Mouse (Mus musculus) retina, postnatal 1 day (tissue): Measurements from ENCODE around the gene Polr2b.

Source experiments
- DNase-seq: peaks from one replicate; pipeline ENCODE4 v3.0.0-alpha.2; 2012

Polr2b gene

GRCm38 (mm10) chr5:77299486-77299885, 10.5 kb upstream of the Polr2b start:
- DNase-seq = no peak

- DNase-seq = no peak
Observed at GRCm38 (mm10) chr5:77301296-77301903, 8.5 kb upstream of the Polr2b start.

DNA sequence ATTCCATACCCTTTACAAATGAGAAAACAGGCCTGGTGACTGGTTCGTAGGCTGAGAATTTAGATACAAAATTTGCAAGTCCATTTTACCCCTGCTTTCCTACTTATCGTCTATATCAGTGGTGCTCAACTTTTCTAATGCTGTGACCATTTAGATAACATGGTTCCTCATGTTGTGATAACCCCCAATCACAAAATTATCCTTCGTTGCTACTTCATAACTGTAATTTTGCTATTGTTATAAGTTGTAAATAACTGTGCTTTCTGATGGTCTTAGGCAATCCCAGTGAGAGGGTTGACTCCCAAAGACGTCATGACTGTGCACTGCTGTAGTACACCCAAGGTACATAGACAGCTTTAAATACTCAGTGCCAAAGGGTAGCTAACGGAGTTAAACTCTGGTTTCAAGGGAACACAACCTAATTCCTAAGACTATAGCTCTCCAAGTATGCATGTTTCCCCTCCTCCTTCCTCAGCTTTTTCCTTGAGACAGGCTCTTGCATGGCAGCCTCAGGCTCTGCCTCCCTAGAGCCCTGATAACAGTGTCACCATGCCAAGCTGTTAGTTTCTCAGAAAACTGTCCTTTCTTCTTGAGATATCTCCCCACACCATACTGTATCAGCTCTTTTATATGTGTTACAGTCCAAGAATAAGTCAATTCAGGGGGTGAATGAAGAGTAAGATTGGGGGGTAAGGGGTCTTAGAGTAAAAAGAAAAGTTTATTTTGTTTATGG, 2.0 kb upstream of the Polr2b start:
- DNase-seq = no peak

GRCm38 (mm10) chr5:77309051-77309906, 668 bp upstream of the Polr2b start:
- DNase-seq = no peak

DNA sequence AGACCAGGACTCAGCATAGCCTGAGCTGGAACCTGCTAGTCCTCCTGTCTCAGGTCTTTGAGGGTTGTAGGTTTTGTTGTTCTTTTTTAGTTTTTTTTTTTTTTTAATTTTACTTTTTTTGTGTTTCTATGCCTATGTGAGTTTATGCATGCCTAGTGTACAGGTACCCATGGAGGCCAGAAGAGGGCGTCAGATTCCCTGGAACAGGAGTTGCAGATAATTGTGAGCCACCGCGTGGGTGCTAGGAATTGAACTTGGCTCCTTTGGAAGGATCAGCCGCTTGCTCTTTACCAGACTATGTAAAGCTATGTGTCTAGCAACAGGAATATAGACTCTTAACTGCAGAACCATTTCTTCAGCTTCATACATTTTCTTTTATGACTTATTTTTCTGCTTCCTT, 4.3 kb downstream of the Polr2b start:
- DNase-seq = no peak

- no peak for DNase-seq
Observed at GRCm38 (mm10) chr5:77314986-77315385, 5.0 kb downstream of the Polr2b start.

DNA sequence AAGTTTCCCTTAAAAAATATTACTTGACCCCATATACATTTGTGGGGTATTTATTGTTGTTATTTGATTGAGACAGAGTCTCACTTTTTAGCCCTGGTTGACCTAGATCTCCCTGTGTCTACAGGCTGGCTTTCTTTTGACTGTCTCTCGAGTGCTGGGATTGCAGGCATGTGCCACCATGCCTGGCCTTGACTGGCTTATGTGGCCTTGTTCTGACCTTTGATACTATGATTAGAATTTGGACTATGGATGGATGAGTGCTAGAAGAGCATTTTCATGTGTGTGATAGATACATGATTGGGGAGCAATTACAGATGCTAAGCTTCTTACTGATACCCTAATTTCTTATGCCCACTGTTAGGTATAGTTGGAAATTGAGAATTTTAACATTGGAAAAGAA, 15.0 kb downstream of the Polr2b start:
- no peak for DNase-seq

DNA sequence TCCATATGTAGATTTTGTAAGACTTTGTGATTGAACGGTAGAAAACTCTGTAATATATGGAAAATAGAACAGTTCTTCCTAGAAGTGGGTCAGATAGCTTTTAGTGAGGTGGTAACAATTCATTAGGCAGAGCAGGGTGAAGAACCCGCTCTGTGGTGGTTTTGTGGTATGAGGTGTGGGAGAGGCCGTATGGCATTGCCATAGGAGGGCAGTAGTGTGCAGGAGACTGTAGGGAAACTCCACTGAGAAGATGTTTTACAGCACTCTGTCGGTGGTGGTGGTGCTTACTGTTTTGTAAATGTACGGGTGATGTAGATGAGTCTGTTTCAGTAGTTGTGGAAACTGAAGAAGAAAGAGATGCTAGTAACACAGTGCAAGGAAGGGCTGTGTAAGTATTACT, 20.2 kb downstream of the Polr2b start:
- DNase-seq = no peak

DNA sequence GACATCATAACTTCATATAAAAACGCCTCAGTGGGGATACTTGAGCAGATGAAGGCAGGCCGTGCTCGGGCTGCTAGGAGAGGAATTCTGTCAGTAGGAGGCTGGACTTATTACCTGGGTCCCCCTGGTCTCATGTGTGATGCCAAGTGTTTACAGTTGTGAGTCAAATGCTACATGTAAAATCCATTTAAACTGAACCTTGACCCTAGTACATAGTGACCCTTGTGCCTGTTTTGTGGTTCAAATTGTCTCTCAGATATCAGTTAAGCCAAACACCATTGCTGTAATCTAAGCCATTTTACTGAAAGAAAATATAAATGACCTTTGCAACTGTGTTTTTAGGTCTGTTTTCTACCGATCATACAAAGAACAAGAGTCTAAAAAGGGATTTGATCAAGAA, 30.1 kb downstream of the Polr2b start:
- DNase-seq = no peak

GRCm38 (mm10) chr5:77348901-77349300, 39.0 kb downstream of the Polr2b start:
- DNase-seq = no peak

DNA sequence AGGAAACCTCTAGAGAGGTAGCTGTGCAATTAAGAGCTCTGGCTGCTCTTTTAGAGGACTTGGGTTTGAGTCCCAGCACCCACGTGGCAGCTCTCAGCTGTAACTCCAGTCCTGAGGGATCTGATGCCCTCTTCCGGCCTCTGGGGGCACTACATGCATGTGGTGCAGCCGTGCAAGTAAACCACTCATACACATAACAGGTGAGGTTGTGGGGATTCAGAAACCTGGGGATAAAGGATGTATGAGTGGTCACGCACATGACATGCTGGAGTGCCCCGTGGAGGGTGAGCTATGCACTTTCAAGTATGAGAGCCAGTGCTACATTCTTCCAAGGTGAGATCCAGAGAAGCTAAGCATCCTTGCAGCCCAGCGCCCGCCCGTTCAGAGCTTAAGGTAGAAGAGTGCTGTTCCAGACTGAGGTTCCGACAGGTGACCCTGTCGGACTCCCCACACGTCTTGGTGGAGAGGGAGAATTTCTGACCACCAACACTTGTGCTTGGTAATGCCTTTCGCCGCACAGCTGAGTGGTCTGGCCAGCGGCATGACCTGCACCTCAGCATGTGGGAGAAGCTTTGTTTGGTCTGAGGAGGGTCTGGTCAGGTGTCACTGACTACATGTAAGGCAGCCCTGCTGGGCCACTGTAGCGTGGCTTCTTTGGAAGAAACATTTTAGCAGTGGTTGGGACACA, 40.2 kb downstream of the Polr2b start:
- no peak for DNase-seq

GRCm38 (mm10) chr5:77351691-77352090, 41.7 kb downstream of the Polr2b start:
- no peak for DNase-seq

DNA sequence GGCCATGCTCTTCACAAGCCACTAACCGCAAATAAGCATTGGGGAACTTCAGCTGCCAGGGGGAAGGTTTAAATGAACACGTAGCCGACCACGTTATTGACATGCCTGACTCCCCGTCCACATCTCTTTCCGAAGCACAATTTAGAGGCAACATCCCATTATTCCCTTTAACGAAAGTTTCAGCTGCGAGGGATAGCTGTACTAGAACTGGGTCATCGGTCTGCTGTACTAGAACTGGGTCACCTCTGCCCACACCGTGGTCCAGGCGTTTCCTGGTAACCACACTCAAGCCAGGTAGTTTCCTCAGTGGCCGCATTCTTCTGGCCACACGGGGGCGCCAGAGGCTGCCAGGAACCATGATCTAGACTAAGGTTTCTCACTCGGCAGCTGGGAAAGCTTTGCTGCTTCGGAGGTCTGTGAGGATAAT, 44.4 kb downstream of the Polr2b start:
- DNase-seq = peak; percentile 91

GRCm38 (mm10) chr5:77355307-77356265, 45.6 kb downstream of the Polr2b start:
- peak; percentile 16 for DNase-seq

DNA sequence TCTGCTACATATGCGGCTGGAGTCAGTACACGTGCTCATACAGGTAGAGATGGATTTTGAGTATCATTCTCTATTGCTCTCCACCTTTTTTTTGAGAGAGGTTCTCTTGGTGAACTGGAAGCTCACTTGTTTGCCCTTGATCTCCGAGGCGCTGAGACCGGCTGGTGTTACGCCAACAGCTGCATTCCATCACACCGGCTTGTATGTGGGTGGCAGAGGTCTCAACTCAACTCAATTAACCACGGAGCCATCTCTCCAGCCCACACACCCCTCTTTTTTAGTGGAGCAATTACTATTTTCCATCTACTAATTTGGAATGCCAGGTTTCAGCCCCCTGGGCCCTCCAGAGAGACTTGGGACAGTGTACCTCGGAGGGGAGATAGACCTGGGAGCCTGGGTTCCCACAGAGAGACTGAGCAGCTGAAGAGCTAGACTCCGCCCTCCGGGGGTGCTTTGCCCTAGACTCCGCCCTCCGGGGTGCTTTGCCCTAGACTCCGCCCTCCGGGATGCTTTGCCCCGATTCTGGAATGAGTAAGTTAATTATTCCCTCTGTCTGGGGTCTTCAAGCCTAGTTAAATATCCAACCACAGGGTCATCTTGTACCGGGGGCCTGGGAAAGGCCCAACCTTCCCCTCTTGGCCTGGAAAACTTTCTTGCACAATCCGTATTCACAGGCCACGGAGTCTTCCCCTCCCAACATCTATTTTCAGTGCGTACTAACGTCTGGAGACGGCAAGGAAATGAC, 47.6 kb downstream of the Polr2b start:
- DNase-seq = peak; percentile 78

GRCm38 (mm10) chr5:77358347-77358746, 48.4 kb downstream of the Polr2b start:
- DNase-seq = peak; percentile 61

DNA sequence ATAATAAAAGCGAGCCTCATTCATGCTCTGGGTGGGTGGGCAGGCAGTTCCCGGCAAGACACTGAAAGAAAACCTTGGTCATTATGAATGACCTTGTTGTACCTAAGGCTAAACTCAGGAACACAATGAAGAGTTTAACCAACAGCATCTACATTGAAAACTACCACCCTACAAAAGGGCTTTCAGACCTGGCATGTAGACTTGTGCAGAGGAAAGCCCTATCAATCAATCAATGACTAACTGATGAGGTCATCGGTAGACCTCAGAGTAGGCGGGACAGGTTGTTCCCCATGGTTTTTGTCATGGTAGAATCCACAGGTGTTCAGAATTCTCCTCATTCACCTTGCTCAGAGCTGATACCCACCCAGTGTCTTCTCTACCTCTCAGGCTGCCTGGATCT, 50.0 kb downstream of the Polr2b start:
- DNase-seq = no peak

DNA sequence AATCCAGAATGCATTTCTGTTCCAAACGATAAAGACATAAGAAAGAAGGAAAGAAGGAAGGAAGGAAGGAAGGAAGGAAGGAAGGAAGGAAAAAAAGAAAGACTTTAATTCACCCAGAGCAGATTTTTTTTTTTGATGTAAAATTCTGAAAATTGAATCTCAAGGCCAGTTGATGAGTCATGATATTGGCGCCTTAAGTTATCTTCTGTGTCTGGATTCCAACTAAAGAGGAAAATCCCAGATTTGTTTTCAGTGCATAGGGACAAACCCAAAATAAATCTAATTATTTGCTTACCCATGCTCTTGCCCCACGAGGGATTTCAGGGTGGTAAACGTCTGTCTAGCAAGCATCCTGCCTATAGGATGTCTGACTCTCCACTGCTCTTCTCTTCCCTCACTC, 51.1 kb downstream of the Polr2b start:
- DNase-seq = no peak

GRCm38 (mm10) chr5:77362120-77362519, 52.2 kb downstream of the Polr2b start:
- no peak for DNase-seq

DNA sequence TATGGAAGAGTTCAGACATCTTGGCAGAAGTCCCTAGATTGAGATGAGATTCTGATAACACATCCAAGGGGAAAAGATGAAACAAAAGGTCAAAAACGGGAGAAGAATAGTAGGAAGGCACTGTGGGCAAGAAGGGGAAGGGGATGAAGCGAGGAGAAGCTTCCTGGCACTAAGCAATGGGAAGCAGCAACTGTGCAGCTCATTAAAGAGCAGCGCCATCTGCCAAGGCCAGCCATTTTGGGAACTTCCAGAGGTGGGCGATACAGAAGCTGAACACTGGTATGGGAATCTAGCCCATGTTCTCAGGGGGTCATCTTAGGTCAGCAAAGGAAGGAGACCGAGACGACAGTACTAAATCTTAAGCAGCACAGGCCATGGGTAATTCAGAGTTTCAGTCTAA, 53.7 kb downstream of the Polr2b start:
- no peak for DNase-seq

- no peak for DNase-seq
Observed at GRCm38 (mm10) chr5:77364443-77365038, 54.6 kb downstream of the Polr2b start.
